Mouse (Mus musculus): ENCODE results near the gene Slc22a14. TPM values are rescaled to one million over a fixed set of nuclear protein-coding genes. Genes with fewer than 3 reads are reported as not detected.
"Not testable (repeated sequence)": the region's sequence is repeated elsewhere in the genome, so short reads cannot be mapped to it uniquely, and the experiment has no call there.

Slc22a14 gene
- polyA plus RNA-seq, 1 experiment from 2014 or later = not detected

DNA sequence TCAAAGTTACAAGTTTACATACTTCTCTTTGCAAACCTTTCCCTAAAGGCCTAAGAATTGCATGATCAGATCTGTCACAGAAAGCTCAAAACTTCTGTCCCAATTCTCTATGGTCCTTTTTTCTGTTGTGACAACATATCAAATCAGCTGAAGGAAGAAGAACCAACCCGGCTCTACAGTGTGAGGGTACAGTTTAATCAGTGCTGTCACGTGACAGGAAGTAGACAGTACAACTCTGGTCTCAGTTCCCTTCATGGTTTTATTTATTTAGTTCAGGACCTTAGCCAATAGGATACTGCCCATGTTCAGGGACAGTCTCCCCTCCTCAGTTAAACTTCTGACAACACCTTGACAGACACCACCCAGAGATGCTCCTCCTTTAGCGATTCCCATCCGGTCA lies 145.1 kb downstream of the Slc22a14 start:
- Histone ChIP-seq H3K9ac (replicated peaks) (no peak overlapping the region), H3K27ac (no peak overlapping the region), H3K4me1 (replicated peaks) (no peaks in the 10 kb centered on the region), H3K9me3 (peaks cover 11% of the 10 kb centered on the region; the same call in 1 of the 2 replicates), H3K27me3 (no peaks in the 10 kb centered on the region), H3K4me2 (no peak overlapping the region), H3K4me3 (replicated peaks) (no peak overlapping the region), H3K36me3 (peaks cover 10% of the 10 kb centered on the region; the same call in 1 of the 2 replicates)
- WGBS = 88% methylated on average over 4 of the region's 4 CpGs
- ATAC-seq (ENCODE audit: insufficient number of reproducible peaks, insufficient read depth, low FRiP score, low TSS enrichment, low read depth) = no peak

- H3K36me3 ChIP-seq = peaks cover 7% of the 10 kb centered on the region; the same call in 1 of the 2 replicates
- no peak overlapping the region for H3K9ac ChIP-seq (replicated peaks)
- H3K4me3 ChIP-seq (replicated peaks) = no peak overlapping the region
- no peak overlapping the region for H3K27ac ChIP-seq
- H3K4me1 ChIP-seq (replicated peaks) = no peaks in the 10 kb centered on the region
- WGBS = 86% methylated on average over 2 of the region's 2 CpGs
- peaks cover 8% of the 10 kb centered on the region; the same call in 1 of the 2 replicates for H3K9me3 ChIP-seq
- H3K27me3 ChIP-seq = no peaks in the 10 kb centered on the region
- ATAC-seq (ENCODE audit: insufficient number of reproducible peaks, insufficient read depth, low FRiP score, low TSS enrichment, low read depth) = no peak
- no peak overlapping the region for H3K4me2 ChIP-seq
Observed at GRCm38 (mm10) chr9:119219667-119220066, 145.7 kb downstream of the Slc22a14 start.

DNA sequence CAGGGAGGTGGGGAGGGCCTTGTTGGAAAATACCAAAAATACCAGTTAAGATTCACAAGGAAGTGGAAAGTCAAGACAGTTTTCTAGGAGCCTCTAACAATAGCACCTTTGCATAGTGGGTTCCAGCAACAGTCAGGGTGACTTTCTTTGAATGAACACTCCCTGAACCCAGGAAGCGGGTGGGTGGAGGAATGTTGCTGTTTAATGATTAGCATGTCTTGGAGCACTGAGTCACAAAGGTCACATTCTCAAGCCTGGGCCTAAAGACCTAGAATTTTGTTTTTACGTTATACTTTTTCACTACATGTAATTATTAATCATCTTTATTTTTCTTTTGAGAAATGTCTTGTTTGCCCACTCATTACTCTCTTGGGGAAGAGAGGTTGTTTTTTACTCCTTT lies 150.0 kb downstream of the Slc22a14 start:
- H3K9ac ChIP-seq (replicated peaks); H3K27ac ChIP-seq; H3K27me3 ChIP-seq; H3K4me2 ChIP-seq; H3K36me3 ChIP-seq; ATAC-seq (ENCODE audit: insufficient number of reproducible peaks, insufficient read depth, low FRiP score, low TSS enrichment, low read depth); H3K9me3 ChIP-seq; H3K4me3 ChIP-seq (replicated peaks); H3K4me1 ChIP-seq (replicated peaks): not testable (repeated sequence)
- 92% methylated on average over 2 of the region's 2 CpGs for WGBS

- Histone ChIP-seq H3K4me1 (replicated peaks) (no peaks in the 10 kb centered on the region), H3K27ac (no peak overlapping the region), H3K4me2 (no peak overlapping the region), H3K36me3 (peaks cover 3% of the 10 kb centered on the region; the same call in 1 of the 2 replicates), H3K27me3 (no peaks in the 10 kb centered on the region), H3K4me3 (replicated peaks) (no peak overlapping the region), H3K9me3 (peaks cover 8% of the 10 kb centered on the region; the same call in 1 of the 2 replicates), H3K9ac (replicated peaks) (no peak overlapping the region)
- ATAC-seq (ENCODE audit: insufficient number of reproducible peaks, insufficient read depth, low FRiP score, low TSS enrichment, low read depth) = no peak
- 93% methylated on average over 6 of the region's 6 CpGs for WGBS
Observed at GRCm38 (mm10) chr9:119214601-119215000, 150.8 kb downstream of the Slc22a14 start.

GRCm38 (mm10) chr9:119212996-119213395 lies 152.4 kb downstream of the Slc22a14 start:
- no peak overlapping the region for H3K4me3 ChIP-seq (replicated peaks)
- H3K4me2 ChIP-seq = no peak overlapping the region
- 77% methylated on average over 8 of the region's 8 CpGs for WGBS
- no peak overlapping the region for H3K9ac ChIP-seq (replicated peaks)
- no peak overlapping the region for H3K27ac ChIP-seq
- H3K36me3 ChIP-seq = peaks cover 3% of the 10 kb centered on the region; the same call in 1 of the 2 replicates
- H3K27me3 ChIP-seq = no peaks in the 10 kb centered on the region
- no peaks in the 10 kb centered on the region for H3K4me1 ChIP-seq (replicated peaks)
- peaks cover 8% of the 10 kb centered on the region; the same call in 1 of the 2 replicates for H3K9me3 ChIP-seq
- no peak for ATAC-seq (ENCODE audit: insufficient number of reproducible peaks, insufficient read depth, low FRiP score, low TSS enrichment, low read depth)

- no peaks in the 10 kb centered on the region for H3K4me1 ChIP-seq (replicated peaks)
- H3K4me3 ChIP-seq (replicated peaks) = no peak within 1 kb of the TSS
- H3K4me2 ChIP-seq = no peak within 1 kb of the TSS
- WGBS = 94% methylated on average over 4 of the region's 4 CpGs
- H3K9ac ChIP-seq (replicated peaks) = no peak within 1 kb of the TSS
- peaks cover 16% of the 10 kb centered on the region; the same call in 1 of the 2 replicates for H3K9me3 ChIP-seq
- ATAC-seq (ENCODE audit: insufficient number of reproducible peaks, insufficient read depth, low FRiP score, low TSS enrichment, low read depth) = no peak
- no peaks in the 10 kb centered on the region for H3K27me3 ChIP-seq
- H3K27ac ChIP-seq = no peak within 1 kb of the TSS
- H3K36me3 ChIP-seq = no peaks in the 10 kb centered on the region
Observed at GRCm38 (mm10) chr9:119208998-119209397, 156.4 kb downstream of the Slc22a14 start, which contains the start of gene Slc22a13. Gene Slc22a13, minus strand, starts transcription at chr9:119209098.

DNA sequence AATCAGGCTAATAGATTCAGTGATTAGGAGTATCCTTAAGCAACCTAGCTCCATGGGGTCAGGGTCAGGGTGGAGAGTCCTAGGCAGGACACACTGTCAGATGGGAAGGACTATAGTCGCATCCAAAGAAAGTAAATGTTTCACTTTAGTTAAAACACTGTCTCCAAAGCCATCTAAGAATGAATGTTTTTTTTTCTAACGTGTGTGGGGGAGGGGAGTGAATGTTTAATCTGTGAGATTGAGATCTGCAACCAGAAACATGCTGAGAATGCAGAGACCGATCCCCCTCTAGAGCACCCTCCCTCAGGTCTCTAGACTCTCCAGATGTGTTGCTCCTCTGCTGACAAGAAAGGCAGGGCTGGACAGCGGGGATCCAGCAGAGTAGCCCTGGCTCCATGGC lies 158.2 kb downstream of the Slc22a14 start:
- no peak for ATAC-seq (ENCODE audit: insufficient number of reproducible peaks, insufficient read depth, low FRiP score, low TSS enrichment, low read depth)
- H3K36me3 ChIP-seq = no peaks in the 10 kb centered on the region
- 81% methylated on average over 4 of the region's 4 CpGs for WGBS

GRCm38 (mm10) chr9:119206666-119207065 lies 158.7 kb downstream of the Slc22a14 start:
- Histone ChIP-seq H3K4me2 (no peak overlapping the region), H3K36me3 (no peaks in the 10 kb centered on the region), H3K4me3 (replicated peaks) (no peak overlapping the region), H3K4me1 (replicated peaks) (no peaks in the 10 kb centered on the region), H3K27ac (no peak overlapping the region), H3K27me3 (no peaks in the 10 kb centered on the region), H3K9ac (replicated peaks) (no peak overlapping the region), H3K9me3 (peaks cover 12% of the 10 kb centered on the region; the same call in 1 of the 2 replicates)
- no peak for ATAC-seq (ENCODE audit: insufficient number of reproducible peaks, insufficient read depth, low FRiP score, low TSS enrichment, low read depth)
- 84% methylated on average over 2 of the region's 2 CpGs for WGBS

More for the DNA sequence above, 158.2 kb downstream of the Slc22a14 start:
- Histone ChIP-seq H3K4me2 (no peak overlapping the region), H3K4me3 (replicated peaks) (no peak overlapping the region), H3K27me3 (no peaks in the 10 kb centered on the region), H3K9ac (replicated peaks) (no peak overlapping the region), H3K9me3 (peaks cover 16% of the 10 kb centered on the region; the same call in 1 of the 2 replicates), H3K4me1 (replicated peaks) (no peaks in the 10 kb centered on the region), H3K27ac (no peak overlapping the region)

- H3K4me3 ChIP-seq (replicated peaks) = no peak overlapping the region
- no peaks in the 10 kb centered on the region for H3K4me1 ChIP-seq (replicated peaks)
- no peak overlapping the region for H3K4me2 ChIP-seq
- H3K9me3 ChIP-seq = peaks cover 12% of the 10 kb centered on the region; the same call in 1 of the 2 replicates
- no peak for ATAC-seq (ENCODE audit: insufficient number of reproducible peaks, insufficient read depth, low FRiP score, low TSS enrichment, low read depth)
- 89% methylated on average over 5 of the region's 5 CpGs for WGBS
- no peaks in the 10 kb centered on the region for H3K27me3 ChIP-seq
- H3K36me3 ChIP-seq = no peaks in the 10 kb centered on the region
- H3K9ac ChIP-seq (replicated peaks) = no peak overlapping the region
- H3K27ac ChIP-seq = no peak overlapping the region
Observed at GRCm38 (mm10) chr9:119205756-119206155, 159.6 kb downstream of the Slc22a14 start.

DNA sequence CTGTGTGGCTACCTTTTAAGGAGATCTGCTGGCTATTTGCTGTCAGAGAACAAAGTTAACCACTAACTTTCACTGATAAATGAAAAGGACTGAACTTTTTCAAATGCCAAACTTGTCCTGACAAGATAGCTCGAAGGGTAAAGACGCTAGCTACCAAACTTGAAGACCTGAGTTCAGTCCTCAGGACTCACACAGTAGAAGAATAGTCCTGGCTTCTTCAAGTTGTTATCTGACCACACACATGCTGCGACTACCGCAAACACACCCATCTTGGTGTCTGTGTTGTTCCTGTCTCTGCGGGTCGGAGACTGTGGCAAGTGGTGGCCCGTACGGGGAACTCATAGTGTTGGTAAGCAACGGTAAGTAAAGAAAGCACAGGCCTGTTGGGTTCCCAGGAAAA lies 161.7 kb downstream of the Slc22a14 start:
- WGBS = 92% methylated on average over 9 of the region's 9 CpGs

GRCm38 (mm10) chr9:119201653-119202052 lies 163.7 kb downstream of the Slc22a14 start:
- no peaks in the 10 kb centered on the region for H3K4me1 ChIP-seq (replicated peaks)
- ATAC-seq (ENCODE audit: insufficient number of reproducible peaks, insufficient read depth, low FRiP score, low TSS enrichment, low read depth) = no peak

More for the DNA sequence above, 161.7 kb downstream of the Slc22a14 start:
- H3K4me1 ChIP-seq (replicated peaks) = no peaks in the 10 kb centered on the region
- H3K4me3 ChIP-seq (replicated peaks) = no peak overlapping the region
- peaks cover 12% of the 10 kb centered on the region; the same call in 1 of the 2 replicates for H3K9me3 ChIP-seq
- H3K4me2 ChIP-seq = no peak overlapping the region
- H3K27ac ChIP-seq = no peak overlapping the region
- no peak for ATAC-seq (ENCODE audit: insufficient number of reproducible peaks, insufficient read depth, low FRiP score, low TSS enrichment, low read depth)
- H3K27me3 ChIP-seq = no peaks in the 10 kb centered on the region
- no peaks in the 10 kb centered on the region for H3K36me3 ChIP-seq
- H3K9ac ChIP-seq (replicated peaks) = no peak overlapping the region

More at GRCm38 (mm10) chr9:119201653-119202052, 163.7 kb downstream of the Slc22a14 start:
- no peak overlapping the region for H3K27ac ChIP-seq
- WGBS = 85% methylated on average over 5 of the region's 5 CpGs
- no peak overlapping the region for H3K4me3 ChIP-seq (replicated peaks)
- no peak overlapping the region for H3K4me2 ChIP-seq
- no peak overlapping the region for H3K9ac ChIP-seq (replicated peaks)
- H3K36me3 ChIP-seq = no peaks in the 10 kb centered on the region
- H3K9me3 ChIP-seq = peaks cover 12% of the 10 kb centered on the region; the same call in 1 of the 2 replicates
- H3K27me3 ChIP-seq = no peaks in the 10 kb centered on the region

Measured in limb, embryonic 12.5 days (tissue).